8 mouse cellular contexts compared by ENCODE assay signal in genomic region chr16:18811032-18811431, GRCm38 (mm10). TPM values are rescaled to one million over a fixed set of nuclear protein-coding genes. Genes with fewer than 3 reads are reported as not detected.
A peak's percentile ranks its signal among the peaks of the same experiment; 100 is the strongest.
DNase-seq lines count a peak whose midpoint lies in the region; ATAC-seq and TF ChIP-seq lines count a peak whose summit lies in the region.

No protein-coding gene starts in this region.

- peak overlapping the region; percentile 89 for H3K9ac ChIP-seq in kidney, postnatal 0 days (ENCODE audit: low read depth, low read length)
- peak overlapping the region; percentile 58 for H3K9ac ChIP-seq in hindbrain, embryonic 11.5 days (ENCODE audit: low read depth, low read length)

- no peaks in the 10 kb centered on the region for H3K27me3 ChIP-seq in kidney, postnatal 0 days (ENCODE audit: insufficient read depth, low read length)
- no peaks in the 10 kb centered on the region for H3K27me3 ChIP-seq in hindbrain, embryonic 11.5 days (ENCODE audit: control insufficient read depth, insufficient read depth, low read length)
- no peaks in the 10 kb centered on the region for H3K27me3 ChIP-seq in midbrain, embryonic 10.5 days (ENCODE audit: low read depth, poor library complexity, severe bottlenecking)

- H3K27ac ChIP-seq in kidney, postnatal 0 days: no peak overlapping the region
- H3K27ac ChIP-seq in bone marrow, adult 2 months (ENCODE audit: control insufficient read depth, insufficient read depth, low read depth, low read length, poor library complexity): peak overlapping the region; percentile 60
- H3K27ac ChIP-seq in hindbrain, embryonic 11.5 days (ENCODE audit: low read depth, low read length): no peak overlapping the region
- H3K27ac ChIP-seq in midbrain, embryonic 10.5 days (replicated peaks): peak overlapping the region; percentile 90

- H3K4me2 ChIP-seq in kidney, postnatal 0 days (ENCODE audit: low read length): peak overlapping the region; percentile 77
- H3K4me2 ChIP-seq in hindbrain, embryonic 11.5 days (replicated peaks; ENCODE audit: low read depth, low read length): peak overlapping the region; percentile 77

- H3K36me3 ChIP-seq in kidney, postnatal 0 days (ENCODE audit: insufficient read depth, low read length): peaks cover 18% of the 10 kb centered on the region
- H3K36me3 ChIP-seq in hindbrain, embryonic 11.5 days (ENCODE audit: control insufficient read depth, insufficient read depth, low read length): 0 out of 2 replicates have a peak, but pooled peaks cover 3% of the 10 kb centered on the region
- peaks cover 59% of the 10 kb centered on the region for H3K36me3 ChIP-seq in midbrain, embryonic 10.5 days

- TF ChIP-seq POLR2A in bone marrow, adult 2 months (IDR thresholded peaks at IDR 0.05; ENCODE audit: borderline replicate concordance, control insufficient read depth, low read depth, low read length): no peak

- TF ChIP-seq CTCF in kidney, postnatal 0 days (IDR thresholded peaks at IDR 0.05; ENCODE audit: low read depth): no peak
- TF ChIP-seq CTCF in bone marrow, adult 2 months (IDR thresholded peaks at IDR 0.05; ENCODE audit: control insufficient read depth, insufficient read depth, low read length): no peak

- ATAC-seq in kidney, postnatal 0 days (replicated peaks; ENCODE audit: low FRiP score, low read depth): peak; percentile 4
- ATAC-seq in hindbrain, embryonic 11.5 days (ENCODE audit: low FRiP score): no peak; the same call in 1 of the 2 replicates

- H3K9me3 ChIP-seq in kidney, postnatal 0 days (replicated peaks; ENCODE audit: low read length): no peaks in the 10 kb centered on the region
- no peaks in the 10 kb centered on the region for H3K9me3 ChIP-seq in hindbrain, embryonic 11.5 days (ENCODE audit: control insufficient read depth, low read length)
- no peaks in the 10 kb centered on the region for H3K9me3 ChIP-seq in midbrain, embryonic 10.5 days (replicated peaks)

- 6% methylated on average over 5 of the region's 5 CpGs for WGBS in kidney, postnatal 0 days
- 1% methylated on average over 5 of the region's 5 CpGs for WGBS in bone marrow, adult 2 months
- WGBS in hindbrain, embryonic 11.5 days: 7% methylated on average over 5 of the region's 5 CpGs
- WGBS in midbrain, embryonic 10.5 days: 10% methylated on average over 5 of the region's 5 CpGs

- peaks cover 5% of the 10 kb centered on the region for H3K4me1 ChIP-seq in kidney, postnatal 0 days (replicated peaks; ENCODE audit: insufficient read depth, low read length)
- H3K4me1 ChIP-seq in bone marrow, adult 2 months (ENCODE audit: control insufficient read depth, insufficient read depth, low read length): peaks cover 2% of the 10 kb centered on the region; the same call in 1 of the 2 replicates
- no peaks in the 10 kb centered on the region; the same call in 1 of the 2 replicates for H3K4me1 ChIP-seq in hindbrain, embryonic 11.5 days (replicated peaks; ENCODE audit: control insufficient read depth, insufficient read depth, low read length)
- peaks cover 27% of the 10 kb centered on the region for H3K4me1 ChIP-seq in midbrain, embryonic 10.5 days

- peak overlapping the region; percentile 95 for H3K4me3 ChIP-seq in kidney, postnatal 0 days (replicated peaks; ENCODE audit: low read depth, low read length)
- peak overlapping the region; percentile 90 for H3K4me3 ChIP-seq in bone marrow, adult 2 months (replicated peaks; ENCODE audit: control insufficient read depth, low read depth, low read length)
- H3K4me3 ChIP-seq in hindbrain, embryonic 11.5 days (ENCODE audit: low read depth, low read length): peak overlapping the region; percentile 84
- peak overlapping the region; percentile 91 for H3K4me3 ChIP-seq in midbrain, embryonic 10.5 days

- no peak for DNase-seq in kidney, postnatal 0 days (ENCODE audit: low spot score)
- no peak for DNase-seq in kidney, postnatal 25 days
- DNase-seq in hindbrain, embryonic 11.5 days (ENCODE audit: low spot score): no peak
- DNase-seq in midbrain, embryonic 10.5 days (ENCODE audit: low spot score): no peak
- DNase-seq in ovary, postnatal 36 days (ENCODE audit: low spot score): no peak
- no peak for DNase-seq in right cerebral cortex, postnatal 10 days (ENCODE audit: low spot score in 2 of 2)
- no peak for DNase-seq in left cerebral cortex, adult 9 months (ENCODE audit: low spot score in 2 of 2)

RNA-seq across cellular contexts. Expression of gene Ufd1, which starts 0.5 kb away (rescaled TPM):
- 82.3 and 86.1 TPM in 2 replicates for polyA plus RNA-seq in kidney, postnatal 0 days (2015; fragmentation: Nextera tagmentation; extraction: Ambion mirVana)
- 47.5 and 56.5 TPM in 2 replicates for polyA plus RNA-seq in bone marrow, adult 2 months (2011; ENCODE audit: insufficient read depth, insufficient read length, low replicate concordance, missing spikeins)
- 89.0 and 96.1 TPM in 2 replicates for polyA plus RNA-seq in hindbrain, embryonic 11.5 days (2014; fragmentation: Nextera tagmentation; extraction: Ambion mirVana)
- 96.4 and 107 TPM in 2 replicates for polyA plus RNA-seq in midbrain, embryonic 10.5 days (2016; fragmentation: Nextera tagmentation; extraction: Ambion mirVana)

RNA-seq across cellular contexts. Expression of gene Cdc45, which starts 0.8 kb away (rescaled TPM):
- 20.1 and 24.9 TPM in 2 replicates for polyA plus RNA-seq in kidney, postnatal 0 days (2015; fragmentation: Nextera tagmentation; extraction: Ambion mirVana)
- 30.8 and 34.5 TPM in 2 replicates for polyA plus RNA-seq in bone marrow, adult 2 months (2011; ENCODE audit: insufficient read depth, insufficient read length, low replicate concordance, missing spikeins)
- polyA plus RNA-seq in hindbrain, embryonic 11.5 days (2014; fragmentation: Nextera tagmentation; extraction: Ambion mirVana): 50.8 and 54.8 TPM in 2 replicates
- 66.8 and 76.4 TPM in 2 replicates for polyA plus RNA-seq in midbrain, embryonic 10.5 days (2016; fragmentation: Nextera tagmentation; extraction: Ambion mirVana)

RNA-seq across cellular contexts. Expression of gene 2510002D24Rik, which starts 25.3 kb away (rescaled TPM):
- polyA plus RNA-seq in kidney, postnatal 0 days (2015; fragmentation: Nextera tagmentation; extraction: Ambion mirVana): 27.5 and 30.5 TPM in 2 replicates
- polyA plus RNA-seq in bone marrow, adult 2 months (2011; ENCODE audit: insufficient read depth, insufficient read length, low replicate concordance, missing spikeins): 16.0 and 24.6 TPM in 2 replicates
- 19.8 and 25.6 TPM in 2 replicates for polyA plus RNA-seq in hindbrain, embryonic 11.5 days (2014; fragmentation: Nextera tagmentation; extraction: Ambion mirVana)
- polyA plus RNA-seq in midbrain, embryonic 10.5 days (2016; fragmentation: Nextera tagmentation; extraction: Ambion mirVana): 25.7 and 26.6 TPM in 2 replicates

RNA-seq across cellular contexts. Expression of gene Gm28539, which starts 25.4 kb away (rescaled TPM):
- not detected in 2 replicates for polyA plus RNA-seq in kidney, postnatal 0 days (2015; fragmentation: Nextera tagmentation; extraction: Ambion mirVana)
- not detected in 2 replicates for polyA plus RNA-seq in bone marrow, adult 2 months (2011; ENCODE audit: insufficient read depth, insufficient read length, low replicate concordance, missing spikeins)
- polyA plus RNA-seq in hindbrain, embryonic 11.5 days (2014; fragmentation: Nextera tagmentation; extraction: Ambion mirVana): not detected in 2 replicates
- polyA plus RNA-seq in midbrain, embryonic 10.5 days (2016; fragmentation: Nextera tagmentation; extraction: Ambion mirVana): not detected in 2 replicates

RNA-seq across cellular contexts. Expression of gene Cldn5, which starts 34.4 kb away (rescaled TPM):
- polyA plus RNA-seq in kidney, postnatal 0 days (2015; fragmentation: Nextera tagmentation; extraction: Ambion mirVana): 107 and 113 TPM in 2 replicates
- polyA plus RNA-seq in bone marrow, adult 2 months (2011; ENCODE audit: insufficient read depth, insufficient read length, low replicate concordance, missing spikeins): 6.9 and 10.4 TPM in 2 replicates
- 25.2 and 31.3 TPM in 2 replicates for polyA plus RNA-seq in hindbrain, embryonic 11.5 days (2014; fragmentation: Nextera tagmentation; extraction: Ambion mirVana)
- 29.5 and 29.9 TPM in 2 replicates for polyA plus RNA-seq in midbrain, embryonic 10.5 days (2016; fragmentation: Nextera tagmentation; extraction: Ambion mirVana)

Comparison
In these comparisons a context has a peak if more than half of its experiments do, and no peak if none do; other contexts are left out.
1. H3K27ac ChIP-seq: peak in bone marrow, adult 2 months (single experiment) and midbrain, embryonic 10.5 days (single experiment); none in kidney, postnatal 0 days (single experiment) and hindbrain, embryonic 11.5 days (single experiment).
2. Peak in every context shown above with its lines, with median percentiles within 50 percentile points of each other: H3K4me3 ChIP-seq.